Mouse (Mus musculus) layer of hippocampus, postnatal 10 days (tissue): ENCODE measurements at regions not wholly inside any gene's neighbourhood (a gene's known extent, or its start where the extent isn't known, plus 50 kb on each side); places are given as distances from the start of the nearest gene placed in this dataset.
"Not testable (repeated sequence)": the region's sequence is repeated elsewhere in the genome, so short reads cannot be mapped to it uniquely, and the experiment has no call there.

Experiments
- DNase-seq, 2 experiments: peaks; one replicate each; pipeline ENCODE4 v3.0.0; 2021; ENCODE audit warnings: low spot score in 2 of 2

DNA sequence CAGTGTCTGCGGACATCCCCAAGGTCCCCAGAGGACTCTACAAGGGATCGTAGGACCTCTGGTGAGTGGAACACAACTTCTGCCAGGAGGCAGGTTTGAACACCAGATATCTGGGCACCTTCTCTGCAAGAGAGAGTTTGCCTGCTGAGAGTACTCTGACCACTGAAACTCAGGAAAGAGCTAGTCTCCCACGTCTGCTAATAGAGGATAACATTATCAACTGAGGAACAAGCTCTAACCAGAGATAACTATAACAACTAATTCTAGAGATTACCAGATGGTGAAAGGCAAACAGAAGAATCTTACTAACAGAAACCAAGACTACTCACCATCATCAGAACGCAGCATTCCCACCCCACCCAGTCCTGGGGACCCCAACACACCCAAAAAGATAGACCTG, 415.1 kb downstream of the Sis start:
- DNase-seq, result not testable (repeated sequence)

DNA sequence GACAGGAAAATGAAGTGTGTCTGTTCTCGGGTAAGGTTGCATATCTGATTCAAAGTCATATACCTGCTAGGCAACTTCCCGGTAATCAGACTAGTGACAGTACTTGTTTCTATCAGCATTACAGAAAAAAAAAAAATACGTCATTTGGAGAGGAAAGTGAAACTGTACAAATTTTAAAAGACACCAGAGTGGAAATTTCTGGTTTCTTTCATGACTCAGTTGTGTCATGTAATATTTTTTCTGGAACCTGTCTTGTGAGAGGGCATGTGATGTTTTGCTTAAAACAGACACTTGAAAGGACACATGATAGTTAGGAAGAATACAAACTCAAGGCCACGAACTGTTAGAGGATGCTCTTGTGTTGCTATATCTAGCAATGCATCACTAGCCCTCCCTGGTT, 433.7 kb downstream of the Sis start:
- DNase-seq, result no peak

DNA sequence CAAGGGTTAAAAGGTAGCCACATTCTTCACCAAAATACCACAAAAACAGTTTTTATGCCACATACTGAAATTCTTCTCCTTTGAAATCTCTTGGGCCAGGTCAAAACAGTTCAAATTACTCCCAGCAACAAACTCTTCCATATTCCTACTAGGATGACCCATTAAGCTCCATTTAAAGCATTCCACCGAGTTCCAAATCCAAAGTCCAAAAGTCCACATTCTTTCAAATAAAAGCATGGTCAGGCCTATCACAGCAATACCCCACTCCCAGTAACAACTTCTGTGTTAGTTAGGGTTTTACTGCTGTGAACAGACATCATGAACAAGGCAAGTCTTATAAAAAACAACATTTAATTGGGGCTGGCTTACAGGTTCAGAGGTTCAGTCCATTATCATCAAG, 441.9 kb downstream of the Sis start:
- not testable (repeated sequence) for DNase-seq

DNA sequence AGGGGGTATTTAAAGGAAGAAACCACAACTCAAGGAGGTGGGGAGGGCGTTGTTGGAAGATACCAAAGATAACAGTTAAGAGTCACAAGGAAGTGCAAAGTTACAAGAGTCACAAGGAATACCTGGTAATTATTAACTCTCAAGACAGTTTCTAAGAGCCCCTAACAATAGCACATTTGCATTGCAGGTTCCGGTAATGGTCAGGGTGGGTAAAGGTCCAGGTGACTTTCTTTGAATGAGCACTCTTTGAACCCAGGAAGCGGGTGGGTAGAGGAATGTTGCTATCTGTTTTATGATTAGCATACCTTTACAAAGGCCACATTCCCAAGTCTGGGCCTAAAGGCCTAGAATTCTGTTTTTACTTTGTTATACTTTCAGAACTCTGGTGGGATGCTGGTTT, 449.8 kb downstream of the Sis start:
- not testable (repeated sequence) for DNase-seq

DNA sequence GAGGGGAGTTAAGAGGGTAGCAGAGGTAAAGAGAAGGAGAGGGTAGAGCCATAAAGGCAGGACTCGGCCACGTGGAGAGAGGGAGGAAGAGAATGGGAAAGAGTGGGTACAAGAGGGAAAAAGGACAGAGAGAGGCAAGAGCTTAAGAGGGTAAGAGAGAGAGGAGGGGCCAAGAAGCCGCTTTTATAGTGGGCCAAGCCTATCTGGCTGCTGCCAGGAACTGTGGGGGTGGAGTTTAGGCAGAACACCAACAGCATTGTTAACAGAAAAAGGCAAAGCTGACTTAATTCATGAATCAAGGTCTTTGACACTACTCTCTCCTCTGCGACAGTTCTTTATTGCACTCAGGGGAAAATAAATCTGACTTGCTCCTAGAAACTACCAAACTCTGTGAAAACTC, 463.4 kb downstream of the Sis start:
- DNase-seq, result peak in 1 of 2 experiments; percentile 3

DNA sequence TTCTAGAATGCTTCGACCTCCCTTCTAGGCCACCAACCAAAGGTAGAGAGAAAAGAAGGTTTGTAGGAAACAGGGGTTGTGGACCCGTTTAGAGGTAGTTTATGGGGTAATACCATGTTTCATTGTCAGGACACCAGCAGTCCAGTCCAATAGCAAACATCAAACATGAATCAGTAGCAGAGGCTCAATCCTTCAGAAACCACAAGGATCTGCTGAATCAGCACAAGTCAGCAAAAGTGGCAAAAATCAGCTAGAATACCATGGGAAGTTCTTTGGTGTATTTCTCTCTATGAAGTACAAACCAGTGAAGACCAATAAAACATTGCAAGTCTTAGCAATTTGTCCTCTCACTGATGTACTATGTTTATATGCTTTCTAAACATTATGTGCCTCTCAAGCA, 465.9 kb downstream of the Sis start:
- no peak for DNase-seq

DNA sequence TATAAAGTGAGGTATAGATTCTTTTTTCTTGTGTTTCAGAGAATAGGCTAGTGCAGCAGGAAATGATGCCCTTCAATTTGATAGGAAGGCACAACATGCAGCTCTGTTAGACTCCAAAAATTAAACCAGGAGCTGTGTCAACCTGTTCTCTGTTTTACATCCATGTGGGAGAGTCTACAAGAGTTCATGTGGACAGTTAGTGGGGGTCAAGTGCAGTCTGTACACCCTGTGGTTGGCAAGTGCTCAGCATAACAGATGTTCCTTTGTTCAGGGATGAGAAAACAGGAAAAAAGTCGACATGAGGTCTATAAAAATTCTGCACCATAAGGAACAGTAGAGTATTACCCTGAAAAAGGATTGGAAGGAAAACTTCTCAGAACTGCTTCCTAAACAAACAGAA, 512.3 kb downstream of the Sis start:
- no peak for DNase-seq
